Mouse (Mus musculus): ENCODE results near the gene Myh3.

DNA sequence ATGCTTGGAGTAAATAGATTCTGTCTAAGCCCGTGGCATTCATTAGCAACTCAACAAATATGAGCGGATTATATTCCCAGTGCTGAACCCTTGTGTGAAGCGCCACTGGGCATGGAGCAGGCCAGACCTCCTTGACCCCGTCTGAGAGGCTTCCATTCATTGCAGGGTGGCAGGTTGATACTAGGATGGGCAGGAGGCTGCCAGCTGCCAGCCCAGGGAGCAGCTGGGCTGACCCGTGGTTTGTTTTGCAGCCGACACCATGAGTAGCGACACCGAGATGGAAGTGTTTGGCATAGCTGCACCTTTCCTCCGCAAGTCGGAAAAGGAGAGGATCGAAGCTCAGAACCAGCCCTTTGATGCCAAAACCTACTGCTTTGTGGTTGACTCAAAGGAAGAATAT, 1.6 kb downstream of the Myh3 start:
- TF ChIP-seq CTCF (IDR thresholded peaks at IDR 0.05), result no peak
- no peak for TF ChIP-seq EP300 (IDR thresholded peaks at IDR 0.05)
